Mouse (Mus musculus): ENCODE data around the gene Wdr53.

DNA sequence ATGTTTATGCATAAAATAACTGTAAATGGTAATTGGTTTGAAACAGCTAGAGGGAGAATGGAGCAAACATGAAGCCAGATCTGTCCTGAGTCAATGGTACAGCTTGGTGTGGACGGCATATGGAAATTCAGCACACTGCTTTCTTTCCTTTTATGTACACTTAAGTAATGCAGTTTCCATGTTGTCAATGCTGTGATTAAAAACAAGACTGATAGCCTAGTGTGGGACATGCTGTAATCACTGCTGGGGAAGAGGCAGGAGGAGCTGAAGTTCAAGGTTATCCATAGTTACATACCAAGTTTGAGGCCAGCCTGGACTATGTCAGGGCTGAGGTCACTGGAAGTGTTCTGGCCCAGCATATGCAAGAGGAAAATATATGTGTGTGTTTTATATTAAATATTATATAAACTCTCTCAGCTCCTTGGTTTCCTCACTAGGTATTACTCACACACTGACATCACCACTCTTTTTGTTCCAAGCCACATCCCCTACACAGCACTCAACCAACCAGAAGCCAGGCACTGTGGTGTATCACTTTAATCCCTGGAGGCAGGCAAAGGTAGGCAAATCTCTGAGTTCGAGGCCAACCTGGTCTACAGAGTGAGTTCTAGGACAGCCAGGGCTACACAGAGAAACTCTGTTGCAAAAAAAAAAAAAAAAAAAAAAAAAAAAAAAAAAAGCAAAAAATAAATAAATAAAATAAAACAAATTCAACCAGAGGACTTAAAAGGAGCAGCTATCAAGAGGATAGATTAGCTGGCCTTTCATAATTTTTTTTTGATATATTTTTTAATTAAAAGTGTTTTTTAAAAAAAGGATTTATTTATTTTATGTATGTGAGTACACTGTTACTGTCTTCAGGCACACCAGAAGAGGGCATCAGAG, 7.4 kb upstream of the Wdr53 start:
- TF ChIP-seq POLR2A (IDR thresholded peaks at IDR 0.05; ENCODE audit: insufficient read depth, low read depth, low read length) (no peak), CTCF (IDR thresholded peaks at IDR 0.05) (no peak)
